Mouse (Mus musculus): ENCODE measurements at regions not wholly inside any gene's neighbourhood (a gene's known extent, or its start where the extent isn't known, plus 50 kb on each side); places are given as distances from the start of the nearest gene placed in this dataset.

- no peak for DNase-seq (ENCODE audit: low read depth)
Observed at GRCm38 (mm10) chr17:75714578-75714977, 162.8 kb upstream of the Fam98a start.

GRCm38 (mm10) chr17:75714059-75714458 lies 162.3 kb upstream of the Fam98a start:
- DNase-seq (ENCODE audit: low read depth) = no peak

GRCm38 (mm10) chr17:75707687-75708086 lies 155.9 kb upstream of the Fam98a start:
- DNase-seq (ENCODE audit: low read depth) = no peak

- DNase-seq (ENCODE audit: low read depth) = no peak
Observed at GRCm38 (mm10) chr17:75705357-75705756, 153.6 kb upstream of the Fam98a start.

GRCm38 (mm10) chr17:75703865-75704264 lies 152.1 kb upstream of the Fam98a start:
- no peak for DNase-seq (ENCODE audit: low read depth)

GRCm38 (mm10) chr17:75696729-75697103 lies 145.0 kb upstream of the Fam98a start:
- DNase-seq (ENCODE audit: low read depth) = no peak

- no peak for DNase-seq (ENCODE audit: low read depth)
Observed at GRCm38 (mm10) chr17:75696103-75696728, 144.5 kb upstream of the Fam98a start.

- no peak for DNase-seq (ENCODE audit: low read depth)
Observed at GRCm38 (mm10) chr17:75685927-75686326, 134.2 kb upstream of the Fam98a start.

GRCm38 (mm10) chr17:75646982-75647381 lies 95.2 kb upstream of the Fam98a start:
- DNase-seq (ENCODE audit: low read depth) = no peak

- no peak for DNase-seq (ENCODE audit: low read depth)
Observed at GRCm38 (mm10) chr17:75644698-75645097, 93.0 kb upstream of the Fam98a start.

- DNase-seq (ENCODE audit: low read depth) = no peak
Observed at GRCm38 (mm10) chr17:75642311-75642710, 90.6 kb upstream of the Fam98a start.

GRCm38 (mm10) chr17:75641010-75641498 lies 89.3 kb upstream of the Fam98a start:
- no peak for DNase-seq (ENCODE audit: low read depth)

GRCm38 (mm10) chr17:75640575-75640974 lies 88.8 kb upstream of the Fam98a start:
- no peak for DNase-seq (ENCODE audit: low read depth)

GRCm38 (mm10) chr17:75629857-75630256 lies 78.1 kb upstream of the Fam98a start:
- DNase-seq (ENCODE audit: low read depth) = no peak

- no peak for DNase-seq (ENCODE audit: low read depth)
Observed at GRCm38 (mm10) chr17:75619472-75619871, 67.7 kb upstream of the Fam98a start.

- peak; percentile 36 for DNase-seq (ENCODE audit: low read depth)
Observed at GRCm38 (mm10) chr17:75618514-75618913, 66.8 kb upstream of the Fam98a start.

- peak; percentile 35 for DNase-seq (ENCODE audit: low read depth)
Observed at GRCm38 (mm10) chr17:75617280-75617679, 65.5 kb upstream of the Fam98a start.

- DNase-seq (ENCODE audit: low read depth) = peak; percentile 48
Observed at GRCm38 (mm10) chr17:75615335-75615734, 63.6 kb upstream of the Fam98a start.

GRCm38 (mm10) chr17:75603417-75604086 lies 51.8 kb upstream of the Fam98a start:
- no peak for DNase-seq (ENCODE audit: low read depth)

Measured in 416B (cell line).